Mouse (Mus musculus): Measurements from ENCODE around the gene Carns1.
"Not testable (repeated sequence)": the region's sequence is repeated elsewhere in the genome, so short reads cannot be mapped to it uniquely, and the experiment has no call there.

GRCm38 (mm10) chr19:4135229-4135962, 39.9 kb downstream of the Carns1 start:
- not testable (repeated sequence) for TF ChIP-seq CTCF, POLR2A (IDR thresholded peaks at IDR 0.05; ENCODE audit: insufficient read depth, low read depth, low read length)
